In genomic region chr9:48834541-48835411, GRCm38 (mm10) we compare ENCODE assay signal across 8 mouse cellular contexts. TPM values are rescaled to one million over a fixed set of nuclear protein-coding genes. Genes with fewer than 3 reads are reported as not detected.
DNase-seq lines count a peak whose midpoint lies in the region; ATAC-seq lines count a peak whose summit lies in the region.

No protein-coding gene starts in this region.

- H3K27me3 ChIP-seq in heart, embryonic 11.5 days (ENCODE audit: control insufficient read depth, insufficient read depth, low read length): peaks cover 75% of the 10 kb centered on the region
- peaks cover 54% of the 10 kb centered on the region for H3K27me3 ChIP-seq in kidney, embryonic 14.5 days (ENCODE audit: control insufficient read depth, insufficient read depth, low read length)

- no peaks in the 10 kb centered on the region for H3K36me3 ChIP-seq in heart, embryonic 11.5 days (ENCODE audit: control insufficient read depth, insufficient read depth, low read length)
- no peaks in the 10 kb centered on the region for H3K36me3 ChIP-seq in kidney, embryonic 14.5 days (ENCODE audit: control insufficient read depth, insufficient read depth, low read length)

- 1% methylated on average over 65 of the region's 65 CpGs for WGBS in heart, embryonic 11.5 days (ENCODE audit: insufficient replicate concordance)
- WGBS in kidney, embryonic 14.5 days: under 1% methylated on average over 65 of the region's 65 CpGs

- H3K4me2 ChIP-seq in heart, embryonic 11.5 days: peak overlapping the region; percentile 100
- H3K4me2 ChIP-seq in kidney, embryonic 14.5 days (replicated peaks; ENCODE audit: low read depth, low read length): peak overlapping the region; percentile 70

- H3K4me3 ChIP-seq in heart, embryonic 11.5 days (ENCODE audit: low read depth, low read length): peak overlapping the region; percentile 51
- H3K4me3 ChIP-seq in kidney, embryonic 14.5 days (ENCODE audit: low read length): peak overlapping the region; percentile 59

- H3K27ac ChIP-seq in heart, embryonic 11.5 days (ENCODE audit: low read depth, low read length): no peak overlapping the region
- H3K27ac ChIP-seq in kidney, embryonic 14.5 days (ENCODE audit: low read depth, low read length): no peak overlapping the region

- no peaks in the 10 kb centered on the region for H3K9me3 ChIP-seq in heart, embryonic 11.5 days (replicated peaks; ENCODE audit: control insufficient read depth, low read length)
- H3K9me3 ChIP-seq in kidney, embryonic 14.5 days (ENCODE audit: control insufficient read depth, low read length): no peaks in the 10 kb centered on the region

- DNase-seq in thymus, postnatal 4 days: peak; percentile 54
- DNase-seq in thymus, postnatal 25 days: no peak
- DNase-seq in cerebellum, postnatal 36 days: peak; percentile 11 to 23
- peak; percentile 51 for DNase-seq in lung, postnatal 10 days
- DNase-seq in right cerebral cortex, postnatal 25 days: peak; percentile 70

- ATAC-seq in heart, embryonic 11.5 days (replicated peaks; ENCODE audit: insufficient number of reproducible peaks, low FRiP score, low TSS enrichment): no peak
- ATAC-seq in kidney, embryonic 14.5 days (ENCODE audit: low FRiP score, low TSS enrichment): 0 out of 2 replicates have a peak, but pooled peaks have one; percentile 17
- ATAC-seq in activated CD4-positive, CD25-positive, alpha-beta regulatory T cell, adult 4 months: no peak

- peaks cover 17% of the 10 kb centered on the region; the same call in 1 of the 2 replicates for H3K4me1 ChIP-seq in heart, embryonic 11.5 days (ENCODE audit: control insufficient read depth, insufficient read depth, low read length)
- peaks cover 16% of the 10 kb centered on the region for H3K4me1 ChIP-seq in kidney, embryonic 14.5 days (ENCODE audit: control insufficient read depth, insufficient read depth, low read length)

- H3K9ac ChIP-seq in heart, embryonic 11.5 days (ENCODE audit: low read depth, low read length): peak overlapping the region; percentile 31; the same call in 1 of the 2 replicates
- peak overlapping the region; percentile 51; the same call in 1 of the 2 replicates for H3K9ac ChIP-seq in kidney, embryonic 14.5 days (ENCODE audit: low read depth, low read length)

RNA-seq across cellular contexts. Expression of gene Zbtb16, which starts 1.2 kb away (rescaled TPM):
- polyA plus RNA-seq in heart, embryonic 11.5 days (2014; fragmentation: Nextera tagmentation; extraction: Ambion mirVana): 0.57 and 0.75 TPM in 2 replicates
- polyA plus RNA-seq in kidney, embryonic 14.5 days (2014; fragmentation: Nextera tagmentation; extraction: Ambion mirVana): 0.49 and 1.5 TPM in 2 replicates
- polyA plus RNA-seq in activated CD4-positive, CD25-positive, alpha-beta regulatory T cell, adult 4 months (2017; shearing (Covaris generic)): not detected
